Mouse (Mus musculus): ENCODE measurements around the gene Prpf6.
A peak's percentile ranks its signal among the peaks of the same experiment; 100 is the strongest.

Prpf6 gene

GRCm38 (mm10) chr2:181596221-181596960 lies 4.7 kb downstream of the Prpf6 start:
- DNase-seq (ENCODE audit: extremely low read depth, insufficient read length, low spot score), result no peak

- DNase-seq (ENCODE audit: extremely low read depth, insufficient read length, low spot score), result peak; percentile 59
These were observed 5.9 kb downstream of the Prpf6 start for GRCm38 (mm10) chr2:181597378-181598061.

GRCm38 (mm10) chr2:181598454-181599351 lies 7.0 kb downstream of the Prpf6 start, which contains the start of gene Samd10:
TSS of gene Samd10 (minus strand) at chr2:181599212.
- peak; percentile 72 for DNase-seq (ENCODE audit: extremely low read depth, insufficient read length, low spot score)

- DNase-seq (ENCODE audit: extremely low read depth, insufficient read length, low spot score), result no peak
These were observed 8.6 kb downstream of the Prpf6 start for GRCm38 (mm10) chr2:181600226-181600758.

- peak; percentile 92 for DNase-seq (ENCODE audit: extremely low read depth, insufficient read length, low spot score)
These were observed 9.4 kb downstream of the Prpf6 start for GRCm38 (mm10) chr2:181600828-181601750.

- no peak for DNase-seq (ENCODE audit: extremely low read depth, insufficient read length, low spot score)
These were observed 10.1 kb downstream of the Prpf6 start for GRCm38 (mm10) chr2:181601751-181602145.

- no peak for DNase-seq (ENCODE audit: extremely low read depth, insufficient read length, low spot score)
These were observed 10.7 kb downstream of the Prpf6 start for GRCm38 (mm10) chr2:181602367-181602766.

- no peak for DNase-seq (ENCODE audit: extremely low read depth, insufficient read length, low spot score)
These were observed 27.3 kb downstream of the Prpf6 start for GRCm38 (mm10) chr2:181618761-181619495.

- no peak for DNase-seq (ENCODE audit: extremely low read depth, insufficient read length, low spot score)
These were observed 31.7 kb downstream of the Prpf6 start for GRCm38 (mm10) chr2:181623401-181623800.

GRCm38 (mm10) chr2:181628471-181628870 lies 36.8 kb downstream of the Prpf6 start:
- no peak for DNase-seq (ENCODE audit: extremely low read depth, insufficient read length, low spot score)

GRCm38 (mm10) chr2:181632624-181633023 lies 41.0 kb downstream of the Prpf6 start:
- DNase-seq (ENCODE audit: extremely low read depth, insufficient read length, low spot score), result no peak

- DNase-seq (ENCODE audit: extremely low read depth, insufficient read length, low spot score), result no peak
These were observed 44.2 kb downstream of the Prpf6 start for GRCm38 (mm10) chr2:181635865-181636264.

GRCm38 (mm10) chr2:181644361-181644760 lies 52.7 kb downstream of the Prpf6 start:
- peak; percentile 26 for DNase-seq (ENCODE audit: extremely low read depth, insufficient read length, low spot score)

GRCm38 (mm10) chr2:181645666-181646065 lies 54.0 kb downstream of the Prpf6 start:
- no peak for DNase-seq (ENCODE audit: extremely low read depth, insufficient read length, low spot score)

GRCm38 (mm10) chr2:181646626-181647472 lies 55.2 kb downstream of the Prpf6 start:
- DNase-seq (ENCODE audit: extremely low read depth, insufficient read length, low spot score), result no peak

- DNase-seq (ENCODE audit: extremely low read depth, insufficient read length, low spot score), result no peak
These were observed 57.3 kb downstream of the Prpf6 start for GRCm38 (mm10) chr2:181648926-181649325.

GRCm38 (mm10) chr2:181653065-181653464 lies 61.4 kb downstream of the Prpf6 start:
- no peak for DNase-seq (ENCODE audit: extremely low read depth, insufficient read length, low spot score)

GRCm38 (mm10) chr2:181653523-181653922 lies 61.9 kb downstream of the Prpf6 start:
- DNase-seq (ENCODE audit: extremely low read depth, insufficient read length, low spot score), result no peak

Data from 3134 (cell line).